Mouse (Mus musculus): ENCODE measurements around the gene Trrap. TPM values are rescaled to one million over a fixed set of nuclear protein-coding genes. Genes with fewer than 3 reads are reported as not detected.
"Not testable (repeated sequence)": the region's sequence is repeated elsewhere in the genome, so short reads cannot be mapped to it uniquely, and the experiment has no call there.

The Trrap gene
- 88.8 and 90.8 TPM in 2 replicates for polyA plus RNA-seq (2015; fragmentation: Nextera tagmentation; extraction: Ambion mirVana)

- Histone ChIP-seq H3K36me3 (peaks cover 17% of the 10 kb centered on the region), H3K27ac (peak within 1 kb of the TSS; percentile 97), H3K4me3 (peak within 1 kb of the TSS; percentile 86), H3K4me2 (replicated peaks) (peak within 1 kb of the TSS; percentile 90), H3K4me1 (peaks cover 13% of the 10 kb centered on the region), H3K9ac (peak within 1 kb of the TSS; percentile 93)
- WGBS = 88% methylated on average over 13 of the region's 15 CpGs
- 0 out of 2 replicates have a peak, but pooled peaks have one; percentile 12 for ATAC-seq (ENCODE audit: low FRiP score, low read depth)
- not testable (repeated sequence) for H3K27me3 ChIP-seq, H3K9me3 ChIP-seq
These were observed at the start of gene Trrap for GRCm38 (mm10) chr5:144767106-144767798. Gene Trrap (plus strand): TSS chr5:144767732.

- Histone ChIP-seq H3K9ac (no peak overlapping the region), H3K36me3 (no peaks in the 10 kb centered on the region), H3K27me3 (no peaks in the 10 kb centered on the region), H3K4me1 (peaks cover 7% of the 10 kb centered on the region), H3K9me3 (no peaks in the 10 kb centered on the region), H3K4me2 (replicated peaks) (no peak overlapping the region), H3K27ac (no peak overlapping the region), H3K4me3 (no peak overlapping the region)
- no peak for ATAC-seq (ENCODE audit: low FRiP score, low read depth)
- WGBS = 47% methylated on average over 6 of the region's 6 CpGs
These were observed 47.8 kb upstream of the Trrap start for GRCm38 (mm10) chr5:144719781-144720180.

GRCm38 (mm10) chr5:144720281-144720680, 47.3 kb upstream of the Trrap start:
- Histone ChIP-seq H3K9ac (no peak overlapping the region), H3K9me3 (no peaks in the 10 kb centered on the region), H3K4me2 (replicated peaks) (no peak overlapping the region), H3K4me3 (no peak overlapping the region), H3K36me3 (no peaks in the 10 kb centered on the region), H3K27ac (no peak overlapping the region), H3K27me3 (no peaks in the 10 kb centered on the region), H3K4me1 (peaks cover 7% of the 10 kb centered on the region)
- no peak for ATAC-seq (ENCODE audit: low FRiP score, low read depth)
- WGBS = 63% methylated on average over 4 of the region's 4 CpGs

GRCm38 (mm10) chr5:144724926-144725325, 42.6 kb upstream of the Trrap start:
- Histone ChIP-seq H3K9me3 (no peaks in the 10 kb centered on the region), H3K36me3 (no peaks in the 10 kb centered on the region), H3K27me3 (peaks cover 11% of the 10 kb centered on the region), H3K9ac (no peak overlapping the region), H3K4me3 (no peak overlapping the region), H3K4me2 (replicated peaks) (no peak overlapping the region), H3K27ac (no peak overlapping the region), H3K4me1 (peaks cover 6% of the 10 kb centered on the region)
- no peak for ATAC-seq (ENCODE audit: low FRiP score, low read depth)
- 41% methylated on average over 2 of the region's 2 CpGs for WGBS

- no peaks in the 10 kb centered on the region; the same call in 1 of the 2 replicates for H3K4me1 ChIP-seq
- WGBS = 75% methylated on average over 3 of the region's 3 CpGs
- ATAC-seq (ENCODE audit: low FRiP score, low read depth) = no peak
- H3K4me3 ChIP-seq = no peak overlapping the region
- H3K9me3 ChIP-seq = no peaks in the 10 kb centered on the region
- H3K36me3 ChIP-seq = no peaks in the 10 kb centered on the region
- no peak overlapping the region for H3K9ac ChIP-seq
- H3K27me3 ChIP-seq = peaks cover 11% of the 10 kb centered on the region
- no peak overlapping the region for H3K4me2 ChIP-seq (replicated peaks)
- no peak overlapping the region for H3K27ac ChIP-seq
These were observed 42.0 kb upstream of the Trrap start for GRCm38 (mm10) chr5:144725554-144725953.

- H3K4me3 ChIP-seq = no peak overlapping the region
- 9% methylated on average over 9 of the region's 9 CpGs for WGBS
- H3K9ac ChIP-seq = no peak overlapping the region
- ATAC-seq (ENCODE audit: low FRiP score, low read depth) = no peak
- H3K27me3 ChIP-seq = peaks cover 11% of the 10 kb centered on the region
- no peaks in the 10 kb centered on the region for H3K4me1 ChIP-seq
- H3K27ac ChIP-seq = no peak overlapping the region
- H3K9me3 ChIP-seq = no peaks in the 10 kb centered on the region
- no peak overlapping the region for H3K4me2 ChIP-seq (replicated peaks)
- H3K36me3 ChIP-seq = no peaks in the 10 kb centered on the region
These were observed 40.4 kb upstream of the Trrap start for GRCm38 (mm10) chr5:144727119-144727518.

GRCm38 (mm10) chr5:144728237-144728636, 39.3 kb upstream of the Trrap start:
- Histone ChIP-seq H3K27ac (no peak overlapping the region), H3K27me3 (peaks cover 11% of the 10 kb centered on the region), H3K4me3 (no peak overlapping the region), H3K4me1 (no peaks in the 10 kb centered on the region), H3K9ac (no peak overlapping the region), H3K9me3 (no peaks in the 10 kb centered on the region), H3K4me2 (replicated peaks) (no peak overlapping the region), H3K36me3 (no peaks in the 10 kb centered on the region)
- WGBS = 38% methylated on average over 5 of the region's 5 CpGs
- ATAC-seq (ENCODE audit: low FRiP score, low read depth) = no peak

GRCm38 (mm10) chr5:144729216-144729615, 38.3 kb upstream of the Trrap start:
- WGBS = 77% methylated on average over 8 of the region's 8 CpGs
- Histone ChIP-seq H3K9me3 (no peaks in the 10 kb centered on the region), H3K4me2 (replicated peaks) (no peak overlapping the region), H3K4me3 (no peak overlapping the region), H3K27me3 (peaks cover 11% of the 10 kb centered on the region), H3K4me1 (no peaks in the 10 kb centered on the region), H3K27ac (no peak overlapping the region), H3K9ac (no peak overlapping the region), H3K36me3 (no peaks in the 10 kb centered on the region)
- ATAC-seq (ENCODE audit: low FRiP score, low read depth) = no peak

- no peak overlapping the region for H3K9ac ChIP-seq
- H3K27ac ChIP-seq = no peak overlapping the region
- no peaks in the 10 kb centered on the region for H3K9me3 ChIP-seq
- H3K36me3 ChIP-seq = no peaks in the 10 kb centered on the region
- ATAC-seq (ENCODE audit: low FRiP score, low read depth) = no peak
- no peaks in the 10 kb centered on the region for H3K4me1 ChIP-seq
- H3K4me2 ChIP-seq (replicated peaks) = no peak overlapping the region
- no peak overlapping the region for H3K4me3 ChIP-seq
- 36% methylated on average over 4 of the region's 4 CpGs for WGBS
- no peaks in the 10 kb centered on the region; the same call in 1 of the 2 replicates for H3K27me3 ChIP-seq
These were observed 33.6 kb upstream of the Trrap start for GRCm38 (mm10) chr5:144733953-144734352.

GRCm38 (mm10) chr5:144734949-144735348, 32.6 kb upstream of the Trrap start:
- H3K36me3 ChIP-seq = no peaks in the 10 kb centered on the region
- no peak for ATAC-seq (ENCODE audit: low FRiP score, low read depth)
- 29% methylated on average over 8 of the region's 8 CpGs for WGBS
- no peak overlapping the region for H3K4me3 ChIP-seq
- no peaks in the 10 kb centered on the region for H3K4me1 ChIP-seq
- no peak overlapping the region for H3K27ac ChIP-seq
- H3K27me3 ChIP-seq = no peaks in the 10 kb centered on the region
- H3K9me3 ChIP-seq = no peaks in the 10 kb centered on the region
- H3K4me2 ChIP-seq (replicated peaks) = no peak overlapping the region
- no peak overlapping the region for H3K9ac ChIP-seq

- Histone ChIP-seq H3K4me1 (no peaks in the 10 kb centered on the region), H3K4me3 (no peak overlapping the region), H3K4me2 (replicated peaks) (no peak overlapping the region), H3K9ac (no peak overlapping the region), H3K9me3 (no peaks in the 10 kb centered on the region), H3K36me3 (no peaks in the 10 kb centered on the region), H3K27ac (no peak overlapping the region), H3K27me3 (no peaks in the 10 kb centered on the region)
- WGBS = 87% methylated on average over 14 of the region's 14 CpGs
- ATAC-seq (ENCODE audit: low FRiP score, low read depth) = no peak
These were observed 30.4 kb upstream of the Trrap start for GRCm38 (mm10) chr5:144737101-144737500.

- 9% methylated on average over 5 of the region's 5 CpGs for WGBS
These were observed 15.1 kb upstream of the Trrap start for GRCm38 (mm10) chr5:144752432-144752831.

GRCm38 (mm10) chr5:144753041-144753440, 14.5 kb upstream of the Trrap start:
- H3K9ac ChIP-seq = no peak overlapping the region
- ATAC-seq (ENCODE audit: low FRiP score, low read depth) = no peak
- 62% methylated on average over 7 of the region's 7 CpGs for WGBS

More at GRCm38 (mm10) chr5:144752432-144752831, 15.1 kb upstream of the Trrap start:
- Histone ChIP-seq H3K36me3 (no peaks in the 10 kb centered on the region), H3K27ac (no peak overlapping the region), H3K4me2 (replicated peaks) (0 out of 2 replicates have a peak overlapping the region, but pooled peaks have one; percentile 23), H3K4me3 (no peak overlapping the region), H3K9ac (no peak overlapping the region), H3K27me3 (no peaks in the 10 kb centered on the region), H3K4me1 (peaks cover 5% of the 10 kb centered on the region; the same call in 1 of the 2 replicates), H3K9me3 (no peaks in the 10 kb centered on the region)
- ATAC-seq (ENCODE audit: low FRiP score, low read depth) = no peak

More at GRCm38 (mm10) chr5:144753041-144753440, 14.5 kb upstream of the Trrap start:
- Histone ChIP-seq H3K36me3 (no peaks in the 10 kb centered on the region), H3K4me3 (no peak overlapping the region), H3K27ac (no peak overlapping the region), H3K4me2 (replicated peaks) (no peak overlapping the region), H3K9me3 (no peaks in the 10 kb centered on the region), H3K27me3 (no peaks in the 10 kb centered on the region), H3K4me1 (peaks cover 5% of the 10 kb centered on the region; the same call in 1 of the 2 replicates)
